Mouse (Mus musculus) embryonic facial prominence, embryonic 14.5 days (tissue): Measurements from ENCODE around the gene Fam163b. TPM values are rescaled to one million over a fixed set of nuclear protein-coding genes. Genes with fewer than 3 reads are reported as not detected.

Experiments used
- ATAC-seq: fragments of 200-750 bp; cut with Nextera tagmentation; 2 replicates; pipeline ENCODE4 v1.8.0; 2017; ENCODE audit warnings: low read depth, moderate number of reproducible peaks, moderate TSS enrichment
- DNase-seq: peaks from one replicate; pipeline ENCODE4 v3.0.0-alpha.2; 2015; ENCODE audit warnings: low spot score
- H3K27ac ChIP-seq: fragments of 300-500 bp; sonication (generic); replicated peaks from 2 replicates; pipeline ENCODE4 v1.5.1; 2014; ENCODE audit warnings: low read depth, mild to moderate bottlenecking, low read length, moderate library complexity
- H3K27me3 ChIP-seq: fragments of 300-500 bp; sonication (generic); replicated peaks from 2 replicates; pipeline ENCODE4 v1.6.1; 2014; ENCODE audit warnings: low read length; ENCODE audit not compliant: control insufficient read depth, insufficient read depth
- H3K36me3 ChIP-seq: fragments of 300-500 bp; sonication (generic); 2 replicates; pipeline ENCODE4 v1.6.1; 2014; ENCODE audit warnings: low read length, mixed read lengths; ENCODE audit not compliant: control insufficient read depth, insufficient read depth
- H3K4me1 ChIP-seq: fragments of 300-500 bp; sonication (generic); 2 replicates; pipeline ENCODE4 v1.6.1; 2014; ENCODE audit warnings: antibody characterized with exemption, low read length; ENCODE audit not compliant: control insufficient read depth, insufficient read depth
- H3K4me2 ChIP-seq: fragments of 300-500 bp; sonication (generic); 2 replicates; pipeline ENCODE4 v1.6.1; 2014; ENCODE audit warnings: low read depth, mild to moderate bottlenecking, low read length, moderate library complexity, mixed read lengths
- H3K4me3 ChIP-seq: fragments of 300-500 bp; sonication (generic); 2 replicates; pipeline ENCODE4 v1.5.1; 2014; ENCODE audit warnings: low read depth, mild to moderate bottlenecking, low read length
- H3K9ac ChIP-seq: fragments of 300-500 bp; sonication (generic); 2 replicates; pipeline ENCODE4 v1.6.1; 2014; ENCODE audit warnings: low read depth, mild to moderate bottlenecking, low read length, moderate library complexity, mixed read lengths
- H3K9me3 ChIP-seq: fragments of 300-500 bp; sonication (generic); 2 replicates; pipeline ENCODE4 v1.6.1; 2016; ENCODE audit warnings: low read length; ENCODE audit not compliant: control insufficient read depth
- whole genome bisulfite sequencing: fragments of 180-500 bp; shearing (Covaris S2); extraction: QIAGEN DNeasy Blood & Tissue Kit; methylation state at CpG from one replicate; pipeline ENCODE4 v1.1.7; 2014; 5-methylcytosine and 5-hydroxymethylcytosine counted together
- polyA plus RNA-seq: library from polyadenylated mRNA; unstranded; fragments of >200 nt; fragmentation: Nextera tagmentation; extraction: Ambion mirVana; gene quantifications from 2 replicates; pipeline ENCODE4 v1.2.1, GENCODE M21; 2014

The Fam163b gene
- 0.31 and 0.35 TPM in 2 replicates for polyA plus RNA-seq

DNA sequence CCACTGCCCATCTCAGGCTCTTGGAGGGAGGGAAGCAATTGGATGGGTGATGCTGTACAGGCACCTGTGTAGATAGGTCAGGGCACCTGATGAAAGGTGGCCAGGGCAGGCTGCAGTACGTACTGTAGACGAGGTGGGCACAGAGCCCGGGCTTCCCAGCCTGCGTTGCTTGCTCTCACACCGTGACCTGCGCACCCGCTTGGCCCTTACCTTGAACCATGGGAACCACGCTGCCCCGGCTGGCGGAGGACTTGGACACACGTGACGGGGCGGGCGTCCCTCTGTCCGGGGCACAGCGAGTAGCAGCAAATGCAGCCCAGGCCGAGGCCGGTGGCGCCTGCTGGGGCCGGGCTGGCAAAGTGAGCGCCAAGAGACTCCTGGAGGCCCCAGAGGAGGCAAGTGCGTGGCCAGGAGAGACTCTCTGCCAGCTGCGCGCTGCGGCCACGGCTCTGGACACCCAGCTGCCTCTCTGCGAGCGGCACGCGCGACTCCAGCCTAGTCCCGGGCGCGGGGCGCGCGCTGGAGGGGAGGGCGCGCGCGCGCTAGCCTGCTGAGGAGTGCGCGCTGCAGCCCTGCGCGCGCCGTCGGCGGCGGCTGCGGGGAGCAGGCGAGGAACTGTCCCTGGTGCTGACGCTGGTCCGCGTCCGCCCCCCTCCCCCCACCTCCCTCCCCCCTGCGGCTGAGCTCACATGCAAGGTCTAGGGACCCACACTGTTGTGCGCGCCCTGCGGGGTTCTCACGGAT is at the start of gene Fam163b:
Gene Fam163b (minus strand): TSS at position 542 of the 744 bp plus-strand sequence.
- Histone ChIP-seq H3K4me3 (peak within 1 kb of the TSS; percentile 40), H3K4me2 (peak within 1 kb of the TSS; percentile 82), H3K4me1 (peaks cover 6% of the 10 kb centered on the region), H3K27ac (no peak within 1 kb of the TSS), H3K9me3 (no peaks in the 10 kb centered on the region), H3K27me3 (peaks cover 19% of the 10 kb centered on the region), H3K36me3 (no peaks in the 10 kb centered on the region), H3K9ac (peak within 1 kb of the TSS; percentile 25; the same call in 1 of the 2 replicates)
- DNase-seq (peak; percentile 79), ATAC-seq (peak; percentile 84)
- WGBS = 1% methylated on average over 30 of the region's 62 CpGs

DNA sequence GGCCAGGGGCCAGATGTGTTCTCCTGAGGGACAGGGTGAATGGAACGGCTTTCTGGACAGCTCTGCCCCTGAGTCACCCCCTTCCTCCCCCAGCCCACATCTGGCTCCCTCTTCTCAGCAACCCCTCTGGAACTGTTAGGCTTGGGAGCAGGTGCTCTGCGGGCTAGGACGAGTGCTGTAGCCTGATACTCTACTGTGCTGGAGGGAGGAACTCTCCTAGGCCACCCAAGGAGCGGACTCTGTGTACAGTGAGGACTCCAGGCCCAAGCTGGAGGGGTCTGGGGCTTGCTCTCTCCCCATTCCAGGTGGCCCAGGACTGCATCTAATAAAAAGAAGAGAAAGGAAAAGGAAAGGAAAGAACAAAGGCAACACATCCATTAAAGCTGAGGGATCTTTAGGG is 47.7 kb upstream of the Fam163b start:
- 31% methylated on average over 4 of the region's 4 CpGs for WGBS
- ATAC-seq (no peak), DNase-seq (peak; percentile 36)
- no peak overlapping the region for H3K9ac ChIP-seq
- H3K36me3 ChIP-seq = no peaks in the 10 kb centered on the region
- no peak overlapping the region for H3K4me2 ChIP-seq
- H3K4me1 ChIP-seq = no peaks in the 10 kb centered on the region
- H3K4me3 ChIP-seq = no peak overlapping the region
- H3K27ac ChIP-seq = no peak overlapping the region
- H3K9me3 ChIP-seq = no peaks in the 10 kb centered on the region
- no peaks in the 10 kb centered on the region for H3K27me3 ChIP-seq

DNA sequence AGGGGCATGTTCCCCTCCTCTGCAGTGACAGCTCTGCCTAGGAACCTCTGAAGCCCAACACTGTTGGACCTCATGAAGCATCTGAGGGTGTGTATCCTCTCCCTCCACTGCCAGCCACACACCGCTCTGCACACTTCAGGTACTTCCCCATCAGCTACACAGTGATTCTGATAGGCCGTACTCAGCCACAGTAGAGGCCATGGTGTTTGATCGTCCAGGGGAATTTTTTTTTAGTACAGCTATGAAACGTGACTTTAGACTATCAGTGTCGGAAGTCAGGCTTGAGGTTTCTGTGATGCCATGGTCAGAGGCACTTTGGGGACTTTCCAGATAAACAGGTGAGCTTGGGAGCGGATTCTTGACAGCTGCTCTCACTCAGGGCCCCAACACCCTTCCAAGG is 45.2 kb upstream of the Fam163b start:
- DNase-seq = no peak
- no peak for ATAC-seq
- Histone ChIP-seq H3K4me1 (no peaks in the 10 kb centered on the region), H3K27ac (no peak overlapping the region), H3K9me3 (no peaks in the 10 kb centered on the region), H3K36me3 (no peaks in the 10 kb centered on the region), H3K4me2 (no peak overlapping the region), H3K9ac (no peak overlapping the region), H3K4me3 (no peak overlapping the region), H3K27me3 (no peaks in the 10 kb centered on the region)
- WGBS = 75% methylated on average over 6 of the region's 6 CpGs

DNA sequence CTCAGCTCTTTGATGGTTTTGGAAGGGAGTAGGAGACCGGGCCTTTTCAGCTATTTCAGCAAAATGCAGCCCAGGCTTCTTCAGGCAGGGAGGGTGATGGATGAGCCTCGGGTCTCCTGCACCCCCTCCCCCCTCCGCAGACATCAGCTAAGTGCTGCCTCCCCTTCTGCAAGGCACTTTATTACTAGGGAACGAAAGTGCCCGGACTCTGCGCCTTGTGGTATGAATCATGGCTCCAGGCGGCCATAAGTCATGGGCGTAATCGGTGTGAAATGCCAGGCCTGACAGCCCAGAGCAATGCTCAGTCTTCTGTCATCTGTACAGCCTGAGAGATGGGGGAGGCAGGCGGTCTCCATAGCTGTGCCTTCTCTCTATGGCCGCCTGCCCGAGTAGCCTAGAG is 41.4 kb upstream of the Fam163b start:
- no peak for DNase-seq

DNA sequence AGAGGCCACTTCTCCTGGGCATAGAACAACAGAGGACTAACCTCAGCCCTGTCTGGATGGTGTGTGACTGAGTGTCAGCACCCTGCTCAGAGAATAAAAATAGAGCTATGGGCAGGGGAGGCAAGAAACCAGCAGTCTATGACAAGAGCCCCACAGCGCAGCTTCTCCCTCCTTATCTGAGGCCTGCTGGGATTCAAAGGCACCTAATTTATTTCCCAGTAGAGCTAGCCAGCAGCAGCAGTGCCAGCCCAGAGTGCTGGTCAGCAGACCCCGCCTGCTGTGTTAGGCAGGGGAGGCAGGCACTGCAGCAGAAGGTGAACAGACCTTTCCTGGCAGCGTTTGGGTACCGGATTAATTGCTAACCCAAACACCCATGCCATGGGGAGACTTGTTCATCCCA is 39.6 kb upstream of the Fam163b start:
- Histone ChIP-seq H3K36me3 (no peaks in the 10 kb centered on the region), H3K9ac (no peak overlapping the region), H3K4me3 (no peak overlapping the region), H3K27ac (no peak overlapping the region), H3K4me1 (no peaks in the 10 kb centered on the region), H3K9me3 (no peaks in the 10 kb centered on the region), H3K27me3 (no peaks in the 10 kb centered on the region), H3K4me2 (no peak overlapping the region)
- no peak for DNase-seq
- WGBS = 70% methylated on average over 4 of the region's 4 CpGs
- no peak for ATAC-seq

More for the DNA sequence above, 41.4 kb upstream of the Fam163b start:
- H3K4me1 ChIP-seq = no peaks in the 10 kb centered on the region
- no peaks in the 10 kb centered on the region for H3K9me3 ChIP-seq
- no peak overlapping the region for H3K27ac ChIP-seq
- ATAC-seq = 0 out of 2 replicates have a peak, but pooled peaks have one; percentile 7
- no peaks in the 10 kb centered on the region for H3K27me3 ChIP-seq
- H3K4me3 ChIP-seq = no peak overlapping the region
- WGBS = 66% methylated on average over 12 of the region's 12 CpGs
- H3K4me2 ChIP-seq = no peak overlapping the region
- no peak overlapping the region for H3K9ac ChIP-seq
- no peaks in the 10 kb centered on the region for H3K36me3 ChIP-seq

DNA sequence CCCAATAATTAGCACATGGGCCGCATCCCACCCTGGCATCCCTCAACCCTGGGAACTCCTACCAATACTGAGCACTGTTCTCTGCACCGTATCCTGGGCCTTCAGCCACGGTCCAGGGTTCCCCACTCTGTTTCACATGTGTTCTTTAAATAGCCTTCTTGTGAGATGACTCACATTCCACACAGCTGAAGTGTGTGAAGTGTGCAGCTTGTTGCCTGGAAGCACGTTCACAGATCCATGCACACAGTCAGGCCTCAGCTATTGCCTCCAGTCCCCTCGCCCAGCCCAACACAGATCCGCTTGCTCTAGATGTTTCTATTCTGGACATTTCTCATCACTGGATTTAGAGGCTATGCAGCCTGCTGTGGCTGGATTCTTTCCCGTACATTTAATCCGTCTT is 36.8 kb upstream of the Fam163b start:
- Histone ChIP-seq H3K9me3 (no peaks in the 10 kb centered on the region), H3K27ac (no peak overlapping the region), H3K4me3 (no peak overlapping the region), H3K36me3 (no peaks in the 10 kb centered on the region), H3K4me1 (no peaks in the 10 kb centered on the region), H3K9ac (no peak overlapping the region), H3K4me2 (no peak overlapping the region), H3K27me3 (no peaks in the 10 kb centered on the region)
- peak; percentile 48; the same call in 1 of the 2 replicates for ATAC-seq
- DNase-seq = peak; percentile 40
- WGBS = 71% methylated on average over 8 of the region's 8 CpGs

DNA sequence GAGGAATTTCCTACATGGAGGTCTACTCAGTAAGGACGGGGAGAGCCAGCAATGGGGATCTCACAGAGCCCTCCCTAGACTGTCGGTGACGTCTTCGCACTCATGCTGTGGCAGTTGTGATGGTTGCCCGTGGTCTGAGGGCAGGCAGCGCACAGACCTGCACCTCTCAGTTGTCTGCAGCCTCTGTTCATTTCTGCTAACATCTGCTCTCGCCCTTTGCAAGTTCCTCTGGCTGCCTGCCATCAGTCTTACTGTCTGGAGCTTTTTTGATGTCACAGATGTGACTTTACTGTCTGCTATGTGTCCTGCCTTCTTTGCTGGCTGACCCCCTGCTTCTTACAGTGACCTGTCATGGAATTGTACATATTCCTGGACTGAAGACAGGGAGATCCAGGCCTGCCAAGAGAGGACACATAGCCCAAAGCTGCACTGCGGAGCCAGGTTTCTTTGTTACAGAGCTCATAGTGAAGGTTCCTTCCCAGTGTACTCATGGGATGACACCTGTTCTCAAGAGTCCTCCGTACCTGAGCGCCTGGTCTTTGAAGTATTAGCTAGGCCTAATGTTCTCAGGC is 33.5 kb upstream of the Fam163b start:
- H3K9ac ChIP-seq = no peak overlapping the region
- no peaks in the 10 kb centered on the region for H3K27me3 ChIP-seq
- H3K36me3 ChIP-seq = no peaks in the 10 kb centered on the region
- H3K9me3 ChIP-seq = no peaks in the 10 kb centered on the region
- ATAC-seq = no peak
- H3K4me2 ChIP-seq = no peak overlapping the region
- 69% methylated on average over 9 of the region's 10 CpGs for WGBS
- DNase-seq = peak; percentile 64
- H3K4me1 ChIP-seq = no peaks in the 10 kb centered on the region
- no peak overlapping the region for H3K4me3 ChIP-seq
- H3K27ac ChIP-seq = no peak overlapping the region

DNA sequence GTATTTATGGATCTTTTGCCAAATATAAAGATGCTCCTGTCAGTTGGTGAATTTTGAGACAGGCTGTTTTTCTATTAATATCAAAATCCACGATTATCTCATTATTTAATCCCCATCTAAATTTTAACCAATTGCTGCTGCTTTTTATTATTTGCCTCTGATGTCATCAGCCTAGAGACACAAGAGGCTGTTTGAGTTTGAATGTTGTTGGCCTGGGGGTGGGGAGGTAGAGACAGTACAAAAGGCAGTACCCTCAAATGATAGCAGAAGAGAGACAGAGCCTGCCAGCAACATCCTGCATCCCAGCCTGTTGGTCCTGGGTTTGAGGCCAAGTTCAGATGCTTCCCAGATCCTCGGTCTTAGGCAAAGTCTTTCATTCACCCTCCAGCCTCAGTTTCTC is 32.0 kb upstream of the Fam163b start:
- no peak overlapping the region for H3K9ac ChIP-seq
- no peak overlapping the region for H3K4me3 ChIP-seq
- ATAC-seq (no peak), DNase-seq (no peak)
- H3K27me3 ChIP-seq = no peaks in the 10 kb centered on the region
- no peak overlapping the region for H3K27ac ChIP-seq
- no peak overlapping the region for H3K4me2 ChIP-seq
- H3K4me1 ChIP-seq = no peaks in the 10 kb centered on the region
- no peaks in the 10 kb centered on the region for H3K9me3 ChIP-seq
- WGBS = 66% methylated on average over 2 of the region's 2 CpGs
- H3K36me3 ChIP-seq = no peaks in the 10 kb centered on the region

DNA sequence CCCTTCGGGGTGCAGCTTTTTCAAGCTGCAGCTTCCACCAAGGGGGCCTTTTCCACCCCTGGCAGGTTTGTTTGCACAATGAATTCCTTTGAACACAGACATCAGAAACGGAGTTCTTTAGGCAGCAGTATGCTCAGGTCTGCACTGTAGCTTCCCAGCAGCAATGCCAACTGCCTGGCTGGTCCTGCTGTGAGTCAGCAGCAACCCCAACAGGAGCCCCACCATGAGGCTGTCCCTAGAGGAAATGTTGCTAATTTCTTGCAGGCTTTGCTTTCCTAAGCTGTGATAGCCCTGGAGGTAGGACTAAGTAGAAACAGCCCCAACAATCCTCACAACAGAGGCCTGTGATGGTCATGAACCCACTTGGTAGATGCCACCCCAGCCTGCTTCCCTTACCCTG is 24.7 kb upstream of the Fam163b start:
- no peaks in the 10 kb centered on the region for H3K36me3 ChIP-seq
- H3K4me2 ChIP-seq = no peak overlapping the region
- no peak overlapping the region for H3K9ac ChIP-seq
- ATAC-seq = peak; percentile 67
- H3K27me3 ChIP-seq = no peaks in the 10 kb centered on the region
- peak; percentile 57 for DNase-seq
- H3K4me1 ChIP-seq = peaks cover 19% of the 10 kb centered on the region
- peak overlapping the region; percentile 45; the same call in 1 of the 2 replicates for H3K27ac ChIP-seq
- no peaks in the 10 kb centered on the region for H3K9me3 ChIP-seq
- WGBS = 3% methylated on average over 2 of the region's 2 CpGs
- H3K4me3 ChIP-seq = no peak overlapping the region
